Mouse (Mus musculus) liver, adult 2 months (tissue): Measurements from ENCODE around the gene Amer3.

ENCODE experiments used
- CTCF ChIP-seq: fragments of 200-500 bp; IDR thresholded peaks from 2 replicates; pipeline ENCODE4 v1.5.1; 2011; ENCODE audit warnings: low read depth, low read length, control low read depth
- POLR2A ChIP-seq: fragments of 200-500 bp; IDR thresholded peaks from 2 replicates; pipeline ENCODE4 v1.6.1; 2011; ENCODE audit warnings: low read length, control low read depth; ENCODE audit not compliant: insufficient read depth; ENCODE audit errors: extremely low read depth

GRCm38 (mm10) chr1:34613801-34614200 lies 34.3 kb downstream of the Amer3 start:
- no peak for TF ChIP-seq CTCF
- TF ChIP-seq POLR2A: no peak
